Mouse (Mus musculus): Measurements from ENCODE around the gene Tmeff2.

The Tmeff2 gene

DNA sequence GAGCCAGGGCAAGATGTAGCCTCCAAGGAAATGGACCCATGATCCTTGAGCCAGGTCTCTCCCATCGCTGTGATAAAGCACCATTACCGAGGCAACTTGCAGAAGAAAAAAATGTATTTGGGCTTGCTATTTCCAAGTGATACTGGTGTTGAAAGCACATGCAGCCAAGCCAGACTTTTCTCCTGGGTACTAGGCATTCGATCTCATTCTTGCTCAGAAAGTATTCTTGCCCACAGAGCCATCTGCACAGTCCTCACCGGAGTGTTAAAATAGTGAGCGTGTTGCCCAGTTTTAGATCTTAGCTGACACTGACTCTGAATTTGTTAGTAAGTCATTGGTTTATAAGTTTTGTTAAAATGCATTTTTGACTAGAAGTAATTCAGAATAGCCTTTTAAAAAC lies 215.3 kb downstream of the Tmeff2 start:
- no peak for DNase-seq

DNA sequence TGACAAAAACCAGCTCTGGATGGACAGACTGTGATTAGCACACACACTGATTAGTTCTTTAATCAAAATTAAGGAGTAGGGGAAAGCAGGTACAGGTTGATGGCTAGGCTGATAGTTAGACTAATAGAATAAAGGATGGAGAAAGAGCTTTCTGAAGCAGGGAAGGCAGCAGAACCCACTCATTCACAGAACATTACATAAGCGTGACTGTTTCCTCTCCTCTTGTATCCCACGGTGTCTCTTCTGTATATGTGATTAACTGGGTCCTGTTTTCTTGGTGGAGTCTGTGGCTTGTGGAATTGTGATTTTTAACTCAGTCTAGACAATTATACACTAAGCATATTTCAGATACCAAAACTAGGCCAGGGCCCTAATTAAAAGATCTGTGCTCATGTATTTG lies 217.4 kb downstream of the Tmeff2 start:
- no peak for DNase-seq

DNA sequence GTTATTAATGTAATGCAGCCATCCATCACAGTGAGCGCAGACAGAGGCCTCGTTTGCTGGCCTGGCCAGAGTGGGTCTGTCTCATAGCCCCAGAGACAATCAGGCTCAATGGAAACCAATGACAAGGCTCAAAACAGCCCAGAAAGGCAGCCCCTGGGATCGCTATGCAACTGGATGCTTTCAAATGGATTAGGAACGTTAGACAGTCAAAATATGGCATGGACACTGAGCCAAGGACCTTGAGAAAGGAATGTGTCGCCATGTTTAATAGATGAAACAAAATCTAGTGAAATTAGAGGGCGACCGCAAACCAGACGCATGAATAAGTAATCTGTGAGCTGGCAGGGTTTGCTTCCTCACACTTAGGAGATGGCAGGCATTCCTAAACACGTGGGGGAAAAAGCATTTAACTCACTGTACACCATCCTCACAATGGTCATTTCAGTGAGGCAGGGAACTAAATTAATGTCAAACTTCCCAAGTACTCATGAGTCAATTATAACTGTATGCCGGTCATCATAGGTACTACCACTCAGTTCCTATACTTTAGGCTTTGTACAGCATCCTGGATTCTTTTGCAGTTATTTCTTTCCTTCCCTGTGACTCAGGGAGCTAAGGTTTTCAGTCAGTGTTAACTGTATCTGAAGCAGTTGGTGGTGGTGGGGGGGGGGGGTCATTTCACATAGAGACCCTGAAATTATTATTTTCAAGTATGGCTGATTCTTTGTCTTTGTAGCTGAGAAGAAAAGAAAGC lies 225.4 kb downstream of the Tmeff2 start:
- no peak for DNase-seq

DNA sequence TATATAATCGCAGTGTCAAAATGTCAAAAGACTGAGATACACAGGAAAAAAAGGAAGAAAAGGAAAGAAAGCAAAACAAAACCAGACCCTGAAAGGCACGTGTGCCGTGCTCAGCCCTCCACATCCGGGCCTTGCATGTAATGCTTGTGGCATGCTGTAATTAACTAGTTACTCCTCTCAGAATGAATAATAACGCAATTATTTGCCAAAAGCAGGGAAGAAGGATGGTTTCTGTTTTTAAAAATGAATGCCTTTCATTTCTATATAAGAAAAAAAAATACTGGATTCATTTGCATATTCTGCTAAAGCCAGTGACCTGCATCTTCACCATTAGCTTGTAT lies 225.9 kb downstream of the Tmeff2 start:
- DNase-seq: no peak

DNA sequence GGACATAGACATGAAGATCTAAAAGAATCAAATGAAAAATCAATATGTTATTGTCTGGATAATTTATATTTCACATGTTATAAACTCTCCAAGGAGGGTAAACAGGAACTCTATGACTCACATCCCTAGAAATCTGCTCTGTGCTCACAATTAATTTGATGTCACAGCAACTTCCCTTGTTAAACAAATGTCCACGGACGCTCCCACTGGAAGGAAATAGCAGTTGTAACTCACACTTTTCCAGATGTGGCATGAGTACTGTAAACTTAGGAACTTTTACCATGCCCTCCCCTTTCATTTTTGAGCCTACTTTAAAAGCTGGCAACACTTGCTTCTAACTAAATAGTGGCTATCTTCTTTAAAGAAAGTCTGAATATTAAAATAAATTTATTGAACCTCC lies 236.3 kb downstream of the Tmeff2 start:
- peak; percentile 35 for DNase-seq

DNA sequence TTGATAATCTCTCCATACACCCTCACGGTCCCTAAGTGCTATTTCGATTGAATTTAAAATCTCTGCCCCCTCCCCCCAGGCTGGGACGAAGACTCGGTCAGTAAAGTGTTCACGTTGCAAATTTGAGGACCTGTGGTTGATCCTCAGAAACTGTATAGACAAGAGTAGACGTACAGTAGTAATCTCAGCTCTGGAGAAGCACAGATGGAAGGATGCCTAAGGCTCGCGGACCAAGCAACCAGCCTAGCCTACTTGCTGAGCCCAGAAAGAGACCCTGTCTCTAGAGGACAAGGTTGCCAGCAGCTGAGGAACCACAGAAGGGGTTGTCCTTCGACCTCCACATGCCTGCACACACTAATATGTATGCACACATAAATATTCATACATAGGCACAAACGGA lies 239.2 kb downstream of the Tmeff2 start:
- DNase-seq: no peak

DNA sequence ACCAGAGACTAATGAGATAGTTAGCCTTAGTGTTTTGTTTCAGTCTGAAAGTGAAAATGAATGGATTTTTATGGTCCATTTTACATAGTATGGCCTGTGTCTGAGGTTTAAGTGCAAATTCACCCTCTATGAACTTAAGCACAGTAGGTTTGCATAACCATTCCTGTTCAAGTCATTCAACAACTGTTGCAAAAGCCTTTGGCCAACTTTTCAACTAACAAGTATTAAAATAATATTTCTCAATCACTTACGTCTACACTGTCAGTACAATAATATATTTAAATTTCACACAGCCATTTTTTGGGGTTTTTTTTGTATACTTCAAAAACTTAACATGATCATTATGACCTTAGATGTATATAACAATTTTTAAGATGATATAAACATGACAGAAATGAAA lies 240.9 kb downstream of the Tmeff2 start:
- DNase-seq: no peak

DNA sequence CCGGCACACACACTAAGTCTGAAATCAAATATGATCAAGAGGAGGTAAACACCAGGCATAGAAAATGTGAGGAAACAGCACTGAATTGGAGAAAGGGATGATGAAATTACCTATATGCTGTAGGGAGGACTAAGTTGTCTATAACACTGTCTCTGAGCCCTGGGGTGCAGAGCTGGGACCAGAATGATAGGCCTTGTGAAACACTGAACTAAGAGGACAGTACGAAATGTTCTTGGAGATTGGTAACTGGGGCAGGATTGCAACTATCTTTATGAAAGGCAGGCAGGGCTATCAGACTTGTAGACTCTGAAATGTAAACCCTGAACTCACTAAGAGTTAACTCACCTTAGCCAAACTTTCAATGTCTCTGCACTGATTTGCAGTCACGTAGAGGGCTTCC lies 242.3 kb downstream of the Tmeff2 start:
- DNase-seq: no peak

DNA sequence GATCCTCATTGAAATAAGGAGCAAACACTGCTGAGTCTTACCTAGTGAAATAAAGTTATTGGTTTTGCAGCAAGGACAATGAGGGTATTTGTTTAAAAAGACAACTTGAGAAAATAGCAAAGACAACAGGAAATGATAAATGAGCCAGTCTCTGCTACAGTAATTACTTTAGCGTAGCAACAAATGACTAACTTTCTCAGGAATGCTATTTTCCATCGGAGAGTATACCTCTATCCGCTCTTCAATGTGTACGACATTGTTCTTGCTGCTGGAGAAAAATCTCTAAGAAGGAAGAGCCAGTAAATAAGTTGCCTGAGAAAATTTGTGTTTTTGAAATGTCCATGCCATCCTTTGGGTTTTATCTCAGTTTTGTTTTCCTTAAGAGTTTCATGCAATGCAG lies 245.2 kb downstream of the Tmeff2 start:
- DNase-seq: no peak

DNA sequence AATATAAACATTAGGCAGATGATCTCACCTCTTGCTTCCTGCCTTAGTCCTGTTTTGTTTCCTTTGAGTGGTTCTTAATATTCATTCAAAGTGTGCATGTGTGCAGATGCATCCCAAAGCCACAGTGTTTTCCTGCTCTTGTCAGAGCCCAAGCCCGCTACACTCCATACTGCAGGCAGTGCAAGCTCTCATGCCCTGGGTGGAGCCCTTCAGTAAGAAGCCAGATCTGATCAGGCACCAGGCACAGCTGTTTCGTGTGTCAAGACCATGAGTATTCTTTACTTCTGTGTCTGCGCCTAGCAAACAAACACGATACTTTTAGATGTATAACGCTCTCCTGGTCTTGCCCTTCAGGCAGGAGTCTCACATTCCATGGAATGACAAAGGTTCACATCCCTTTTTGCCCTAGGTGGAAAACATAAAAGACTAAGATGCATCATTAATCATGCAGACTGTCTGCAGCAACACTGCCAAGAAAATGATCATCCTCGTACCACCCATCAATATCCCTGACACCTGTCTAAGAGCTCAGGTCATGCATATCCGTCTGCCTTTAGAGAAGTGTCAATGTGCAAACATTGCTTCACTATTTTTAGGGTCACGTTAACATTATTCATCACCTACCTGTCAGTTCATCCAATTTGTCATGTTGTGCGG lies 248.2 kb downstream of the Tmeff2 start:
- no peak for DNase-seq

DNA sequence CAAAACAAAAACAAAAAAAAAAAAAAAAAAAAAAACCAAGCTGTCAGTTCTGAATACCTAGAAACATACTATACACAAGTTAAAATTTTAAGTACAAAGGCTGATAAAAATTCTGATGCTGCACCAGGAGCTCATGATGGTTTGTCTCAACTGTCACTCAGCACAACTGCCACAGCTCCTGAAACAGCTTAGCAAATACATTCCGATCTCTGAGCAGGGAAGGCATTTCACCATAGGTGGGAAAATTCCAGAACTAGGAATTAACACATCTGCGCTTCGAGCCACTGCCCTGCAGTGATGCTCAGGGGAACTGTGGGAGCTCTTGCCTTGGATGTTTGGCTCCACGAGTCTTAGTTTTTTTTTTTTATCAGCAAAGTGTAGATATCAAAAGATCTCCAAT lies 249.0 kb downstream of the Tmeff2 start:
- no peak for DNase-seq

DNA sequence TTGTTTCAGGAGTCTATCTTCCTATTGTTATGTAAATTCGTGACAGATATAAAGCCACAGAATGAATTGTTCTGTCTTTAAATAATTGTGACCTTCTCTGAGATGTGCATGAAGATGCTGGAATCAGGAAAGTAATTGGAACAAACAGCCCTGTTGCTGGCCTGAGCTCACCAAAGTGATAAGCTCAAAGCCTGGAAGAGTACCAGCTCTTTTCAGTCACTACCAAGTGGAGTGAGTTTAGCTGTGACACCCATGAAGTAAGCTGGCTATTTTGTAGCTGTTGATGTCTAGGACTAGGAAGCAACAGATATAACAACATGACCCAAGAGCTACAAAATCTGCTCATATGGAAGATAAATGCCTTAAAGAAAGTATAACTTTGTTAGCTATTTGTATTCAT lies 249.4 kb downstream of the Tmeff2 start:
- no peak for DNase-seq

DNA sequence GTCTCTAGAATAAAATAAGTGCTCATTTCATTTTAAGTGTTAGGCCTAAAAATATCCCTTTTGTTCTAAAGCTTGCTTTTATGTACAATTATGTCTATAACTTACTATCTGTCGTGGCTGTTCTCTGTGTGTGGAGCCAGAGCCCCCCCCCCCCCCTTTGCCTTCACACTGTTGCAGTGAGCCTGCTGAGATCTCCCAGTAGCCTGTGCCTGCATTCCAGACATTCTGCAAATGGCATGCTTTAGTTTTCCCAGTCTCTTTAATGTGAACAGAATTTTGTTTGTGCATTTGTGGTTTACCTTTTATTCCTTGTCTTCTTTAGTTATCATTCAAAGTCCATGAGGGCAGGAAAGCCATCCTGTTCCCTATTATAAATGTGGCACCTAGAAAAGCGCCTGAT lies 251.6 kb downstream of the Tmeff2 start:
- DNase-seq: no peak

DNA sequence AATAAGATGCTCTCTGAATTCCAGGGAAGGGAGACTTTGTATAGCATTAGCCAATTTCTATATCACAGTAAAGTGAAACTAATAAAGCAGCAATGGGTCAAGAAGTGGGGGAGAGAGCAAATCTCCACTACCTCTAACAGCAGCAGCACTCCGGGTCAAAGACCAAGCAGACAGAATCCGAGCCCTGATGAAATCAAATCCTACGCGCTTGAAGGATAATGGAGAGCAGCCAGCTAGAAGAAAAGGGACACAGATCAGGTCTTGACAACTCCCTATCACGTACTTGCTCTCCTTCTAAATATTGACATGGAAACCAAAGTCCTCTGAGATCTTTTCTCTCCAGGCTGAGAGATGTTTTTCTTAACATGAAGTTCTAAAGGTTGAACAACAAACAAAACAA lies 252.4 kb downstream of the Tmeff2 start:
- DNase-seq: no peak

DNA sequence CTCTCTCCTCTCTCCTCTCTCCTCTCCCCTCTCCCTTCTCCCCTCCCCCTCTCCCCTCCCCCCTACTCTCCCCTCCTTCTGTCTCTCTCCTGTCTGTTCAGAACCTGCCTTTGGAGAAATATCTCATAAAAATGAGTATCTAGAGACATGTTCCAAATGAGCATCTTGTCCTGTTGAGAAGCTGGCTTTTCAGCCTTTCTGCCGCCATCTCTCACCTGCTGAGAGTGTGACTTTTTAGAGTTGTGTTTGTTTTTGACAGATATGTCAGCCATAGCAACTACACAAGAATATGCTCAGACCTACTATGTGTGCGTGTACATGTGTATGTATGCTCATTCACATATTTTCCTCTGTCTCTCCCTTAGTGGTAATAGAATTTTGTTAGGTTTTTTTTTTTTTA lies 283.8 kb downstream of the Tmeff2 start:
- no peak for DNase-seq

DNA sequence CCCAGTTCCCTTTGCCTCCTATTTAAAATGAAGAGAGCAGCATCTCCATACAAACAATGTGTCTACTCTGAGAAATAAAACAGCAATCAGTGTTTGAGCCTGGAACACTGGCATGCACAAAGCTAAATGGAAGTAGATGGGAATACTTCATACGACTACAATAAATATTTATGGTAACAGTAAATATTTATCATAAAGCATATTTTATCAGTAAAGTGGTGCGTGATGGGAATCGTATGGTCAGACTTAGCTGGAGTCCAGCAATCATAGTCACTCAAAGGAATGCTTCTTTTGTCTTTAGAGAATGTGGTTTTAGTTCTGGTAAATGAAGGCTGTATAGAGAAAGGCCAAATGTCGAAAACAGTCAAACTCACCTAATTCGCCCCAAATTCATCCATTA lies 288.6 kb downstream of the Tmeff2 start:
- no peak for DNase-seq

DNA sequence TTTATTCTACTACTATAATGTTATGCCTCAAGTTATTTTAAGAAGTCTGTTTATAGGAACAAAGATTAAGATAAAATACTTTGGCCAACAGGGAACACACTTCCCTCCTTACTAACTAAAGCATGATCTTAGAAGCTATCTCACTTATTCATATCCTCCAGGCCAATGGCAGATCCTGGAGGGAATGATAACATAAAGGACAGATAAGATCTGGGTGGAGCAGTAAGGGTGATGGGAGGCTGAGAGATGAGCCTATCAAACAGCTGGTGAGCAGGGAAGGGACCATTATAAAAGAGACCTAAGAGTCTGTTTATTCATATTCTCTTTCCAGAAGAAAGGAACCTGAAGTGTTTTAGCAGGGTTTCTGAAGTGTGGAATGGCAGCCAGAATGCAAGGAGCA lies 290.8 kb downstream of the Tmeff2 start:
- no peak for DNase-seq

DNA sequence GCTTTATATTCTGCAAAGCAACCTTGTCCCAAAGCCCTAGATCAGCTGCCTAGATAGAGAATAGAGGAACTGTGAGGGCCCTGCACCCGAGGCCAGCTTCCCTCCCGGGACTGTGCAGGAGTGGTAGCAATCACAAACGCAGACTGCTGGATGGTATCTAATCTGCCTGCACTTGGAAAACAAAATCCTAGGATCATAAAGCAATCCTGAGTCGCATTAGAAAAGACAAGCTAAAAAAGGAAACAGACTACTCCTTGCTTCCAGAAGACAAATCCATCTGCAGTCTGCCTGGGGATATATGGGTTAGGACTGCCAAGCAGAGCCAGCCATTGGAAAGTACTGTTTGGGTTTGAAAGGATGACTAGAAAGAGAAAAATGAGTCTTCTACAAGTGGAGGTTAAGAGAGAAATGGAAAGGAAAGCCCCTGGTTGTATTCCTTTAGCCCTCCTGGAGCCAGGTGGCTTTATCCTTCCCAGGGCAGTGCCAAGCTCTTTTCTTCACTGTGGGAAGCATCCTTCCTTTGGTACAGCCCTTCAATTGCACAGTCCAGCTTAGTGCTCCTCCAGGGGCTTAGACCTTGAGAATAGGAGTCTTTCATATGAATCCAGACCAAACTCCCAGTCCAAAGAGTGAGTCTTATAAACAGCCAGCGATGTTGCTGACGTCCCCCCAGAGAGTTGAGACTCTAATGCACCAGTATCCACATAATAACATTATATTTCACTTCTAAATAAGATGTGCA lies 291.6 kb downstream of the Tmeff2 start:
- DNase-seq: no peak

DNA sequence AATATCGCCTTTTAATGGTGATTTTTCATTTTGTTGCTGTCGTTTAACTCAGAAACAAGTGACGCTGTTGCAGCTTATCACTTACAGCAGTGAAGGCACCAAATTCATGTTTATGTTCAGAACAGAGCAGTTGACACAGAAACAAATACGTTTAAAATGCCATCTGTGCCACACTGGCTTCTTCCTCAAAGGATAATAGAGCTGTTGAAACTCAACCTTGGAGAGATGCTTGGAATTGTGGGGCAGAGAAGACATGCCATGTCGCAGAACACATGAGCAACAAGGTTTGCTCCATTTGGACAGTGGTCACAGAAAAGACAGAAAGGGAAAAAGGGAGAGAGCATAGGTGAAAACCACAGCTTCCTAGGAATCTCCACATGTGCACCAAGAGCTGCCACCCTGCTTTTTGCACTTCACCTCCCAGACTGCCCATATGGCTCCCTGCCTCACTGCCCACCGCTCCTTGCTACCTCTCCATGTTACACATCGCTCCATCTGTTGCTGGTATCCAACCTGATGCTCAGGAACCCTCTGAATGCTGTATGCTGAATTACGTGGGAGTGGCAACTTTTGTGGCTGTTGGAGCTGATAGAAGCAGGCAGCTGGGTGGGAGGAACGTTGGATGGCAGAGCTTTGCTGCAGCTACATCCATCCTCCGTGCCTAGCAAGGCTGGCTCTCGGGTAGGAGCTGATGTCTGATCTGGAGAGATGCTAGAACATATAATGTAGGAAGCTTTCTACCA lies 298.8 kb downstream of the Tmeff2 start:
- DNase-seq: no peak

DNA sequence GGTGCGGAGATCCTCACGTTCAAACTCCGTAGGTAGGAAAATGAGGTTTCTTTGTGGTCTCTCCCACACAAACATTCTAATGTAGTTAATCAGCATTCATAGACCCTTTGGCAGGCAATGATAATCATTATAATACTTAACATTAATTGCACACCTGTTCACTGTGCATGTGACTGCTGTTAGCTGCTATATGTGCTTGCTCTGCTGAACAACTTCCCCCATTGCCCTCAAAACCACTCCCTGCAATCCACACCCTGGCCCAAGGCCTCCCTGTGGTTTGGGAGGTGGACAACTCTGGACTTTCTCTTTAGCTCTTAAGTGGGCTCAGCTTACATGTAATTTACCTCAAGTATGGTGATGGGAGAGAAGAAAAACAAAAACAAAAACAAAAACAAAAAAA lies 299.5 kb downstream of the Tmeff2 start:
- no peak for DNase-seq

DNA sequence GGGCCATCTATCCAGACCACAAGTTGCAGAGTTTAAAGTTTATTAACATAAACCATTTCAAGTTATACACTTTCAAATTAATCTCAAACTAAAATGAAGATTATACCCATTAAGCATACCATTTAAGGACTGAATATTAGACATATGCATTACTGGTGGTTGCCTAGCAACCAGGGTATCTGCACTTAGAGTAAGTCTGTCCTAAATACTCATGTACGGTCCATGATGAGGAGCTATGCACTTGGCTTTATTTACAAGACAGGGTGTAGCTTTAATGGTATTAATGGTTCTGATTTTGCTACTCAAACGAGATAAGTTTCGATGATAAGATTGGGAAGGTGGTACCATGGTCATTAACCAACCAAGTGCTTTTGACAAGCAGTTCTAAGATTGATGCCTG lies 315.2 kb downstream of the Tmeff2 start:
- no peak for DNase-seq

DNA sequence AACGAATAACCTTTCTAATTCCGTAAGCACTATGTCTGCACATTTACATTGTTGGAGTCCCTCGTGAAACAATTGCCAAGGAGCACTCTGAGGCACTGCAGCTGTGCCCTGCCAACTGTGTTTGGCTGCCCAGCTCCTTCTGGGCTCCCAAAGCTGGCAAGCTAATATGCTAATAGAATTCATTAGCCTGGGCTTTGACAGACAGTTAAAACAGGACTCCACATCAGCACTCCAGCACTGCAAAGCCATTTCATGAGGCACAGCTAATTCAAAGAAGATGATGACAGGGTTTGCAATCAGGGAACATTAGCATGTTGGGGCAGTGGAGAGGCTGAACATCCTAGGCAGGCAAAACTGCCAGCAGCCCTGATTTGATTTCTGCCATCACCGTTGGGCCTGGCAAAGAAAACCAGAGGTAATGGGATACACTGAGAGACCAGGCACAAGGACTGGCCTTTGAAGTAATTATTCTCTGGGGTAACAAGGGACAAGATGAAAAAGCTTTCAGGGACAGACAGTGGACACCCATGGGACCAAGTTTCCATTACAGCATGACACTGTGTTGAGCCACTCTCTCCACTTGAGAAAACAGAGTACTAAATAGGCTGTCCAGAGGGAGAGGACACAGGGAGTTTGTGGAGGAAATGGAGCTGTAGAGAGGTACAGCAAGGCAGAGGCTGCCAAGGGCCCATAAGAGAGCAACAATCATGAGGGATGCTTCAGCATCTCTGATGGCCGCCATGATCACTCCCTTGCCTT lies 316.0 kb downstream of the Tmeff2 start:
- no peak for DNase-seq

DNA sequence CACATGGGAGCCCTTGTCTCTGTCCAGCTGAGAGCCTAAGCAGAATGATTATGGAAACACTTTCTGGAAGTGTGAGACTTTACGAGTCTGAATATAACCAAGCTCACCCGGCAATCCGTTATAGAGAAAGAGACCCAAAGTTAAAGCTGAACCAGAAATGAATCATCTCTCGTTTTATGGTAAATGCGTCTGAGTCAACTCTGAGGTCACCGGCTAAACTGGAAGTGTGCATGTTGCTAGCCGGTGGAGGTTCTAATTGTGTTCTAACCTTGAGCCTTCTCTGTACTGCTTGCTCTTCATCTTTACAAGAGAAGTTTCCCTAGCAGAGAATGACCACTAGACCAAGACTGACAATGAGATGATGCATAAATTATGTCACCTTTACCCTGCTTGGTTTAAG lies 316.8 kb downstream of the Tmeff2 start:
- no peak for DNase-seq
